Mouse (Mus musculus) granulocyte monocyte progenitor cell, adult 5-6 weeks (primary cell): ENCODE data around the gene Nudt1. TPM values are rescaled to one million over a fixed set of nuclear protein-coding genes. Genes with fewer than 3 reads are reported as not detected.

Source experiments
- ATAC-seq: replicated peaks from 2 replicates; pipeline ENCODE4 v1.8.0; 2016; ENCODE audit warnings: mild to moderate bottlenecking, moderate TSS enrichment, inconsistent platforms; ENCODE audit not compliant: poor library complexity, severe bottlenecking
- total RNA-seq, 2 experiments: library from RNA; stranded (forward) in 1 of 2; stranded (reverse) in 1 of 2; fragments of 200-712, 200-1000 nt in 1 of 2; fragments of >200 nt in 1 of 2; fragmentation: Nextera tagmentation in 1 of 2; gene quantifications; 2 replicates each; pipeline ENCODE4 v1.2.3; 2014 to 2017

Gene Nudt1
- total RNA-seq, 2 experiments from 2014 or later = 43.1 to 49.1 TPM

GRCm38 (mm10) chr5:140378121-140378853 lies 56.8 kb downstream of the Nudt1 start:
- ATAC-seq = no peak

GRCm38 (mm10) chr5:140379299-140379698 lies 57.8 kb downstream of the Nudt1 start:
- peak; percentile 82 for ATAC-seq

DNA sequence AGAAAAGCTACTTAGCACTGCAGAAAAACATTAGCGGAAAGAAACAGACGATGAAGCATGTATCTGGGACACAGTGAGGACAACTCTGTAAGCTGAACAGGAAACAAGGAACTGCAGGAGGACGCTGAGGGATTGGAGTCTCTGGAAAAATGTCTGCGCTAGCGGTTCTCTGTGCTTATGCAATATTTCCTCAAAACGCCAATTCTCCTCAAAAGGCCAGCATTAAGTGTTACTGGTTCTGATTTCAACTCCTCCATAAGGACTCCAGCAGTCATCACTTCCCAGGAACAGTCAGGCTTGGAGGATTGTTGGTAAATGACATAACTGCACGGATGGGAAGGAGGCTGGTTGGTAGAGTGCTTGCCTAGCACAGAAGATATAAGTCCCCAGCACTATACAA lies 59.7 kb downstream of the Nudt1 start:
- ATAC-seq = no peak

DNA sequence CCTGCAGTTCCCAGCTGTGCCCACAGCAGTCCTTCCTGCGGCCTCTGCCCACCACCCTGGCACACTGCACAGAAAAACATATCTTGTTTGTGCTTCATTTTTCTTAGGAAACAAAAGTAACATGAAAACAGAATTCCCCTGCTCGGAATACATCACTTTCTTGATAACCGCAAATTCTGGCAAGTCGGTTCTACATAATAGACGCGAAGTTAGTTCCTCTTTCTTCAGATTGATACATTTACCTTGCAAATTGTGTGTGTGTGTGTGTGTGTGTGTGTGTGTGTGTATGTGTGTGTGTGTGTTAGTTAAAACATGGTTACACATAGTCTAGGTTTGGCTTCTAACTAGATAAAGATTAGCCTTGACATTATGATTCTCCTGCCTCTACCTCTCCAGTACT lies 61.2 kb downstream of the Nudt1 start:
- peak; percentile 51 for ATAC-seq

DNA sequence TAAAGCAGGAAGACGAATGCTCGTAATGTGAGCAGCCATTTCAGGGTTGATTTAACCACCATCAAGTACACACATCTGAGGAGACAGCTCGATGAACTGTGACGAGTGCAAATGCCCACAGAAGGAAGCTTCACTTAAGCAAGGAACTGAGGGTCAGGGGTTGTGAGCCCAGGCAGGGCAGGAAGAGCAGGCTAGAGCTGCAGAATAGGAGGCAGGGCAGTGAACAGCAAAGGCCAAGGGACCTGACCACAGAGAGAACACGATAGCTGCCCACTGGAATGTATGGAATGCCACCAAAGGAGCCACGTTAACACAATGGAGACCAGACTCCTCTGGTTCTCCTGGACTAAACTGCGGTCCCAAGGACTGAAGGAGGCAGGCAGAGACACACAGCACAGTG lies 62.1 kb downstream of the Nudt1 start:
- ATAC-seq = no peak

DNA sequence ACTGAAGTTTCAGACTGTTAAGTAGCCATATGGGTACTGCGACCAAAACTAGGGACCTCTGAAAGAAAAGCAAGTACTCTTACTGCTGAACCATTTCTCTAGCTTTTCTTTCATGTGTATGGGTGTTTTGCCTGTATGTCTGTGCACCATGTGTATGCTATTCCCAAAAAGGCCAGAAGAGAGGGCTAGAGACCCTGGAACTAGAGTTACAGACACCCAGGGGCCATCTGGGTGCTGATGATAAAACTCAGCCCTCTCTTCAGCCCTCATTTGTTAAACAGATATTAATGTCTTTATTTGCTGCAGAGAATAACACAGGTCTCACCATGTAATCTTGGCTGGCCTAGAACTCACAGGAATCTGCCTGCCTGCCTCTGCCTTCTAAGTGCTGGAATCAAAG lies 63.0 kb downstream of the Nudt1 start:
- no peak for ATAC-seq

GRCm38 (mm10) chr5:140387236-140387635 lies 65.8 kb downstream of the Nudt1 start:
- no peak for ATAC-seq

Other genes with a start within 250 kb of the Nudt1 start
- 18.3 and 24.4 TPM in 2 replicates for gene Mad1l1, start 104 bp upstream of the Nudt1 start, total RNA-seq (2014; fragmentation: Nextera tagmentation)
- 53.6 and 61.0 TPM in 2 replicates for gene Mad1l1, start 104 bp upstream of the Nudt1 start, total RNA-seq (2017)
- gene Mrm2, start 10.2 kb downstream of the Nudt1 start, total RNA-seq (2014; fragmentation: Nextera tagmentation) = 6.3 and 11.2 TPM in 2 replicates
- gene Mrm2, start 10.2 kb downstream of the Nudt1 start, total RNA-seq (2017) = 7.7 and 9.3 TPM in 2 replicates
- 8.9 and 12.8 TPM in 2 replicates for gene Snx8, start 67.6 kb downstream of the Nudt1 start, total RNA-seq (2014; fragmentation: Nextera tagmentation)
- 7.3 and 9.1 TPM in 2 replicates for gene Snx8, start 67.6 kb downstream of the Nudt1 start, total RNA-seq (2017)
- 237 and 268 TPM in 2 replicates for gene Eif3b, start 97.7 kb downstream of the Nudt1 start, total RNA-seq (2014; fragmentation: Nextera tagmentation)
- gene Eif3b, start 97.7 kb downstream of the Nudt1 start, total RNA-seq (2017) = 200 and 239 TPM in 2 replicates
- gene Gm4869, start 124.0 kb downstream of the Nudt1 start, total RNA-seq (2014; fragmentation: Nextera tagmentation) = not detected in 2 replicates
- not detected in 2 replicates for gene Gm4869, start 124.0 kb downstream of the Nudt1 start, total RNA-seq (2017)
- 79.1 and 85.4 TPM in 2 replicates for gene Chst12, start 183.9 kb downstream of the Nudt1 start, total RNA-seq (2014; fragmentation: Nextera tagmentation)
- 30.2 and 30.3 TPM in 2 replicates for gene Chst12, start 183.9 kb downstream of the Nudt1 start, total RNA-seq (2017)
- not detected in 2 replicates for gene Grifin, start 243.4 kb downstream of the Nudt1 start, total RNA-seq (2014; fragmentation: Nextera tagmentation)
- not detected in 2 replicates for gene Grifin, start 243.4 kb downstream of the Nudt1 start, total RNA-seq (2017)